Comparison of ENCODE assay signal across 24 mouse cellular contexts in the genomic region with DNA sequence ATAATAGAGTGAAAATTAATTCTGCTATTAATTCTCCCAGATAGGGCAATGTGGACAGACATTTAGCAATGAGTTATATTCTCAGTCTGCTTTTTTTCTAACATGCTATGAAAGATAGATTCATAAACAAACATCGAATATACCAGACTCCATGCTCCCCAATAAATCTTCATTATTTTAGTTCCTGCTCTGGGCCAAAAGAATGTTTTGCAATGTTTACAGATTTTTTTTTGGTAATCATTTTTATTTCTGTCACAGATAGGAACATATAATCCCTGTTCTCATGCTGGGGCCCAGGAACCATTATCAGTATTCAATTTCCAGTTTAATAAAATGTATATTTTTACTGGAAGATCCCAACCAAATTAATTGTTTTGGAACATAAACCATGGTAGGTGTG.
"Had no signal": no experiment of that assay in that cellular context is flagged by ENCODE, and none has a peak within 500 bp of the region (broad histone marks: within the 10 kb centered on the region; RNA-seq: fewer than 3 reads in every experiment).

No protein-coding gene starts in this region.

- H3K4me3 ChIP-seq: gastrocnemius, adult 2 months; heart, embryonic 10.5 days; heart, embryonic 12.5 days; hindbrain, embryonic 10.5 days; hindbrain, embryonic 12.5 days; intestine, embryonic 15.5 days; layer of hippocampus, adult 2 months; left cerebral cortex, adult 2 months; limb, embryonic 10.5 days; limb, embryonic 12.5 days; liver, embryonic 13.5 days; liver, embryonic 15.5 days had no signal

- H3K27me3 ChIP-seq: heart, embryonic 12.5 days; hindbrain, embryonic 12.5 days; intestine, embryonic 15.5 days; limb, embryonic 12.5 days; liver, embryonic 13.5 days; liver, embryonic 15.5 days had no signal

- H3K27ac ChIP-seq: gastrocnemius, adult 2 months; heart, embryonic 10.5 days; hindbrain, embryonic 10.5 days; hindbrain, embryonic 12.5 days; hindbrain, embryonic 14.5 days; intestine, embryonic 15.5 days; layer of hippocampus, adult 2 months; left cerebral cortex, adult 2 months; limb, embryonic 10.5 days; limb, embryonic 12.5 days; liver, embryonic 13.5 days; liver, embryonic 15.5 days had no signal

- H3K4me2 ChIP-seq: heart, embryonic 12.5 days; hindbrain, embryonic 12.5 days; hindbrain, embryonic 14.5 days; intestine, embryonic 15.5 days; limb, embryonic 12.5 days; liver, embryonic 11.5 days; liver, embryonic 13.5 days; liver, embryonic 15.5 days had no signal

- ATAC-seq: hindbrain, embryonic 16.5 days; inflammation-experienced regulatory T-cells, adult 6 months; intestine, embryonic 15.5 days; intestine, postnatal 0 days; liver, postnatal 0 days had no signal

- DNase-seq: gastrocnemius, adult 2 months; gastrocnemius, postnatal 10 days; gastrocnemius, postnatal 25 days; heart, adult 18-20 months; heart, postnatal 10 days; heart, postnatal 4 days; liver; liver, embryonic 13.5 days; liver, postnatal 0 days had no signal

- H3K9ac ChIP-seq: heart, embryonic 12.5 days; hindbrain, embryonic 12.5 days; hindbrain, embryonic 14.5 days; intestine, embryonic 15.5 days; limb, embryonic 12.5 days; liver, embryonic 13.5 days; liver, embryonic 15.5 days; liver, postnatal 0 days had no signal

- H3K36me3 ChIP-seq: heart, embryonic 10.5 days; heart, embryonic 12.5 days; hindbrain, embryonic 10.5 days; hindbrain, embryonic 12.5 days; intestine, embryonic 15.5 days; limb, embryonic 10.5 days; limb, embryonic 12.5 days; liver, embryonic 13.5 days; liver, embryonic 15.5 days had no signal

- H3K4me1 ChIP-seq: heart, embryonic 10.5 days; hindbrain, embryonic 10.5 days; hindbrain, embryonic 12.5 days; intestine, embryonic 15.5 days; liver, embryonic 13.5 days; liver, embryonic 15.5 days had no signal

- H3K9me3 ChIP-seq: heart, embryonic 10.5 days; heart, embryonic 12.5 days; hindbrain, embryonic 10.5 days; hindbrain, embryonic 12.5 days; intestine, embryonic 15.5 days; limb, embryonic 10.5 days; limb, embryonic 12.5 days; liver, embryonic 13.5 days; liver, embryonic 15.5 days had no signal
